Mouse (Mus musculus): ENCODE data around the gene Macrod2. TPM values are rescaled to one million over a fixed set of nuclear protein-coding genes. Genes with fewer than 3 reads are reported as not detected.

Gene Macrod2
- polyA plus RNA-seq, 1 experiment, result 0.95 TPM

DNA sequence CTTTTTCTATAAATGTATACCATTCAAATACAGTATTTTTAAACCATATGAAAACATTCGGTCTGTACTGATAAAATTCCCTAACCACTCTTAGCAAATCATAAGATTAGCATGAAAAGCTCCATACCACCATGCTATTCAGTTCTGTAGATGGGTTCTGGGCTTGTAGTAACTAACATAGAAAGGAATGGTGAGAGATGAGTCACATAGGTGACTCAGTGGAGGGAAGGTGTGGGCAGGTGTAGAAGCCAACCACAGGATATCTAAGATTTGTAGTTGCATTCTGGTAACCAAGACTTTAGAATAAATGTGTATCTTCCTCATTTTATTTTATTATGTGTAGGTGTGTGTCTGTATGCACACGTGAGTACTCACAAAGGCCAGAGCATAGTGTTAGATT, 166.3 kb downstream of the Macrod2 start:
- Histone ChIP-seq H3K79me2 (ENCODE audit: control insufficient read depth, insufficient read depth) (no peaks in the 10 kb centered on the region), H3K36me3 (ENCODE audit: control insufficient read depth, insufficient read depth) (no peaks in the 10 kb centered on the region), H3ac (ENCODE audit: control insufficient read depth, insufficient read length, low read depth) (no peak overlapping the region), H3K27me3 (ENCODE audit: control insufficient read depth, insufficient read depth, insufficient read length) (no peaks in the 10 kb centered on the region), H3K4me3 (ENCODE audit: insufficient read depth, poor library complexity, severe bottlenecking) (no peak overlapping the region), H3K79me3 (ENCODE audit: low read depth) (no peaks in the 10 kb centered on the region)
- TF ChIP-seq FOSL1 (IDR thresholded peaks at IDR 0.05; ENCODE audit: insufficient read depth, low read length, poor library complexity, severe bottlenecking) (no peak), USF1 (IDR thresholded peaks at IDR 0.05; ENCODE audit: low read depth) (no peak), MAX (IDR thresholded peaks at IDR 0.05) (no peak), MYOD1 (IDR thresholded peaks at IDR 0.05; ENCODE audit: control insufficient read depth, insufficient read length, low read depth) (no peak), CEBPB (IDR thresholded peaks at IDR 0.05; ENCODE audit: low read depth) (no peak), MYOG (IDR thresholded peaks at IDR 0.05; ENCODE audit: control insufficient read depth, extremely low read depth, insufficient read length) (no peak), CTCF (IDR thresholded peaks at IDR 0.05; ENCODE audit: control insufficient read depth, insufficient read depth, insufficient read length) (no peak)

DNA sequence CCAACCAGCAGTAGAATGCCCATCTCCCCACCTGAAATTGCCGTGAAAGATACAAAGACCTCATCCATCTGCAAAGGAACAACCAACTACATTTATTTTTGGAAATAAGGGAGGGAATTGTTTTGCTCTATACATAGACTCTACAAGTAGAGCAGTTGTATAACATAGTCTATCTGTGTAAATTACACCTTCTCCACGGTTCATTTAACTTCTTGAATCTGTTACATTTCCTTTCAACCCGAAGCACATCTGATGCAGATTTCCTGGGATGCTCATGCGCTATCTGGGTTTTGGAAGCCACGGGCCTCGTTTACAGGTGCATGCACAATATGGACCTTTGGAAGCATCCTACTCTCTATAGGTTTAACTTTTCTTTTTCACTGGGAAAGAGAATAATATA, 175.8 kb downstream of the Macrod2 start:
- no peak overlapping the region for H3ac ChIP-seq (ENCODE audit: control insufficient read depth, insufficient read length, low read depth)
- H3K36me3 ChIP-seq (ENCODE audit: control insufficient read depth, insufficient read depth), result no peaks in the 10 kb centered on the region
- TF ChIP-seq CEBPB (IDR thresholded peaks at IDR 0.05; ENCODE audit: low read depth) (no peak), USF1 (IDR thresholded peaks at IDR 0.05; ENCODE audit: low read depth) (no peak), CTCF (IDR thresholded peaks at IDR 0.05; ENCODE audit: control insufficient read depth, insufficient read depth, insufficient read length) (no peak), MAX (IDR thresholded peaks at IDR 0.05) (no peak), FOSL1 (IDR thresholded peaks at IDR 0.05; ENCODE audit: insufficient read depth, low read length, poor library complexity, severe bottlenecking) (no peak), MYOG (IDR thresholded peaks at IDR 0.05; ENCODE audit: control insufficient read depth, extremely low read depth, insufficient read length) (no peak), MYOD1 (IDR thresholded peaks at IDR 0.05; ENCODE audit: control insufficient read depth, insufficient read length, low read depth) (no peak)
- no peaks in the 10 kb centered on the region for H3K27me3 ChIP-seq (ENCODE audit: control insufficient read depth, insufficient read depth, insufficient read length)
- H3K4me3 ChIP-seq (ENCODE audit: insufficient read depth, poor library complexity, severe bottlenecking), result no peak overlapping the region
- H3K79me2 ChIP-seq (ENCODE audit: control insufficient read depth, insufficient read depth), result no peaks in the 10 kb centered on the region
- no peaks in the 10 kb centered on the region for H3K79me3 ChIP-seq (ENCODE audit: low read depth)

DNA sequence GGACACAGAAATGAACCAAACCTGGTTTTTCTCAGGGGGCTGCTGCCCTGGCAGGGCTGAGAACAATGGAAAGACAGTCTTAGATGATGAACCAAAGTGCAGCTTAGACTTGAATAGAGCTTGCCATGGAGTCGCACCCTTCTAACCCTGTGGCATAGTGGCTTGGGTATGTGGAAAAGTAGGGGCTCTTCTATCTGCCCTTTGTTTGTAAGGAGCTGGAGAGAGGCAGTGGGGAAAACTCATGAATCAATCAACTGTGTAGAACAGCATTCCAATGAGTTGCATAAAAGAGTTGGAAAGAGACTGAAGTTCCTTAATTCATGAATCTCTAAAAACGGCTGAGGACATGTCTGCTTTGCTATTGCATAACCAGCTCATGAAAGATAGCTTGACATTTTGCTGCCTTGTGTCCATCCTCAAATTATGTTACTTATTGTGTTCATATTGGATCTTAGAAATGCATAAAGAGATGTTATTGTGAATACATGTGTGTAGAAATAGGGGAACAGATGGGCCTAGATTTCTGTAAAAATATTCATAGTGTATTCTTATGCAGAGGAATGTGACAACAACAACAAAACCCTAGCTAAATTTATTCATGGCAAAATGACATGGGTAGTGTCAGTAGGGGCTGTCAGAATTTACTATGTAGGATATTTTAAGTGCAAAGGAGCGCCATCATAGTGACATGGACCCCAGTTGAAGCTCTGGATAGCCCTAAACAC, 197.6 kb downstream of the Macrod2 start:
- no peaks in the 10 kb centered on the region for H3K79me3 ChIP-seq (ENCODE audit: low read depth)
- TF ChIP-seq FOSL1 (IDR thresholded peaks at IDR 0.05; ENCODE audit: insufficient read depth, low read length, poor library complexity, severe bottlenecking), result no peak
- no peak for TF ChIP-seq MAX (IDR thresholded peaks at IDR 0.05)
- no peak for TF ChIP-seq MYOG (IDR thresholded peaks at IDR 0.05; ENCODE audit: control insufficient read depth, extremely low read depth, insufficient read length)
- TF ChIP-seq CEBPB (IDR thresholded peaks at IDR 0.05; ENCODE audit: low read depth), result no peak
- no peak for TF ChIP-seq USF1 (IDR thresholded peaks at IDR 0.05; ENCODE audit: low read depth)
- no peak for TF ChIP-seq MYOD1 (IDR thresholded peaks at IDR 0.05; ENCODE audit: control insufficient read depth, insufficient read length, low read depth)
- TF ChIP-seq CTCF (IDR thresholded peaks at IDR 0.05; ENCODE audit: control insufficient read depth, insufficient read depth, insufficient read length), result no peak
- H3K4me3 ChIP-seq (ENCODE audit: insufficient read depth, poor library complexity, severe bottlenecking), result no peak overlapping the region
- no peak overlapping the region for H3ac ChIP-seq (ENCODE audit: control insufficient read depth, insufficient read length, low read depth)
- no peaks in the 10 kb centered on the region for H3K36me3 ChIP-seq (ENCODE audit: control insufficient read depth, insufficient read depth)
- no peaks in the 10 kb centered on the region for H3K27me3 ChIP-seq (ENCODE audit: control insufficient read depth, insufficient read depth, insufficient read length)
- H3K79me2 ChIP-seq (ENCODE audit: control insufficient read depth, insufficient read depth), result no peaks in the 10 kb centered on the region

DNA sequence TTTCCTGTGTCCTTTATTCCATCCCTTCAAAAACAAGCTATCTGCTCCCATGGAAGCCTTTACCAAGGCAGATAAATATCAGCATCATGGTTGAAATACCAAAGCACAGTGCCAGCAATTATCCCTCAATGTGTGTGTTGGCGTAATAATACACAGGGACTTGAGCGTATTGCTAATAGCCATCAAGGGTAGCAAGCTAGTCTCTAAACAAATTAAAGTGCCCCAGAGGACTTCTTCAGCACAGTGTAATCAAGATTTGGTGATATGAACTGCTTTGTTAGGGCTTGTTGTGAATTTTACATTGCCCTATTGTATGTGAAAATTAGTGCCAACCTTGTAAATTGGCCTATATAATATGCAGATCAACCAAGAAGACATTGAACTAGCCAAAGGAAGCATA, 201.8 kb downstream of the Macrod2 start:
- TF ChIP-seq CTCF (IDR thresholded peaks at IDR 0.05; ENCODE audit: control insufficient read depth, insufficient read depth, insufficient read length), result no peak
- no peak for TF ChIP-seq FOSL1 (IDR thresholded peaks at IDR 0.05; ENCODE audit: insufficient read depth, low read length, poor library complexity, severe bottlenecking)
- no peak for TF ChIP-seq MYOG (IDR thresholded peaks at IDR 0.05; ENCODE audit: control insufficient read depth, extremely low read depth, insufficient read length)
- TF ChIP-seq USF1 (IDR thresholded peaks at IDR 0.05; ENCODE audit: low read depth), result no peak
- no peak for TF ChIP-seq MAX (IDR thresholded peaks at IDR 0.05)
- TF ChIP-seq MYOD1 (IDR thresholded peaks at IDR 0.05; ENCODE audit: control insufficient read depth, insufficient read length, low read depth), result no peak
- TF ChIP-seq CEBPB (IDR thresholded peaks at IDR 0.05; ENCODE audit: low read depth), result no peak
- H3K4me3 ChIP-seq (ENCODE audit: insufficient read depth, poor library complexity, severe bottlenecking), result no peak overlapping the region
- H3K27me3 ChIP-seq (ENCODE audit: control insufficient read depth, insufficient read depth, insufficient read length), result no peaks in the 10 kb centered on the region

DNA sequence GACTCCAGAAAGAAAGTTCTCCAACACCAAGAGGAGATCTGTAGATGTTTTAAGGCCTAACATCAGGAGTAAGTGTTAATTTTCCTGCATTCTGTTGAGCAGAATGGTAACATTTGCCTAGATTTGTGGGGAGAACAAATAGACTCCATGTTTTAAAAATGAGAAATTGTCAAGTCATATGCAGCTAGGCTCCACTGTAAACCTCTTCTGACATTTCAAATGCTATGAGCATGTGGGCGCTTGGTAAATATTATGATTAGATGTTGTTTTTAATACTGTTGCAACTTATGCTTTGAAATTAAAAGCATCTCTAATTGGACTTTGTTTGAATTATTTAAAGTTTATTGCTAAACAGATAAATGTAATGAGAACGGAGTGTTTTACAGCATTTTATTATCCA, 220.3 kb downstream of the Macrod2 start:
- no peaks in the 10 kb centered on the region for H3K27me3 ChIP-seq (ENCODE audit: control insufficient read depth, insufficient read depth, insufficient read length)
- H3K36me3 ChIP-seq (ENCODE audit: control insufficient read depth, insufficient read depth), result no peaks in the 10 kb centered on the region
- H3ac ChIP-seq (ENCODE audit: control insufficient read depth, insufficient read length, low read depth), result no peak overlapping the region
- TF ChIP-seq FOSL1 (IDR thresholded peaks at IDR 0.05; ENCODE audit: insufficient read depth, low read length, poor library complexity, severe bottlenecking) (no peak), CTCF (IDR thresholded peaks at IDR 0.05; ENCODE audit: control insufficient read depth, insufficient read depth, insufficient read length) (no peak), MAX (IDR thresholded peaks at IDR 0.05) (no peak), MYOG (IDR thresholded peaks at IDR 0.05; ENCODE audit: control insufficient read depth, extremely low read depth, insufficient read length) (no peak), USF1 (IDR thresholded peaks at IDR 0.05; ENCODE audit: low read depth) (no peak), MYOD1 (IDR thresholded peaks at IDR 0.05; ENCODE audit: control insufficient read depth, insufficient read length, low read depth) (no peak), CEBPB (IDR thresholded peaks at IDR 0.05; ENCODE audit: low read depth) (no peak)
- H3K79me3 ChIP-seq (ENCODE audit: low read depth), result no peaks in the 10 kb centered on the region
- no peaks in the 10 kb centered on the region for H3K79me2 ChIP-seq (ENCODE audit: control insufficient read depth, insufficient read depth)
- no peak overlapping the region for H3K4me3 ChIP-seq (ENCODE audit: insufficient read depth, poor library complexity, severe bottlenecking)

More for the DNA sequence above, 201.8 kb downstream of the Macrod2 start:
- Histone ChIP-seq H3ac (ENCODE audit: control insufficient read depth, insufficient read length, low read depth) (no peak overlapping the region), H3K36me3 (ENCODE audit: control insufficient read depth, insufficient read depth) (no peaks in the 10 kb centered on the region), H3K79me2 (ENCODE audit: control insufficient read depth, insufficient read depth) (no peaks in the 10 kb centered on the region), H3K79me3 (ENCODE audit: low read depth) (no peaks in the 10 kb centered on the region)

All from C2C12 (cell line).